Mouse (Mus musculus) left cerebral cortex, postnatal 10 days (tissue): ENCODE measurements at regions not wholly inside any gene's neighbourhood (a gene's known extent, or its start where the extent isn't known, plus 50 kb on each side); places are given as distances from the start of the nearest gene placed in this dataset.
A peak's percentile ranks its signal among the peaks of the same experiment; 100 is the strongest.

ENCODE experiments used
- DNase-seq, 2 experiments: peaks; one replicate each; pipeline ENCODE4 v3.0.0; 2021 to 2022; ENCODE audit warnings: low spot score in 2 of 2, mixed read lengths in 1 of 2; ENCODE audit errors: extremely low spot score in 1 of 2
- intact Hi-C: fragments of 180-260 bp; cut with DNase I; formaldehyde crosslinking; loops from one replicate; pipeline ENCODE4 v1.15.1; 2025

DNA sequence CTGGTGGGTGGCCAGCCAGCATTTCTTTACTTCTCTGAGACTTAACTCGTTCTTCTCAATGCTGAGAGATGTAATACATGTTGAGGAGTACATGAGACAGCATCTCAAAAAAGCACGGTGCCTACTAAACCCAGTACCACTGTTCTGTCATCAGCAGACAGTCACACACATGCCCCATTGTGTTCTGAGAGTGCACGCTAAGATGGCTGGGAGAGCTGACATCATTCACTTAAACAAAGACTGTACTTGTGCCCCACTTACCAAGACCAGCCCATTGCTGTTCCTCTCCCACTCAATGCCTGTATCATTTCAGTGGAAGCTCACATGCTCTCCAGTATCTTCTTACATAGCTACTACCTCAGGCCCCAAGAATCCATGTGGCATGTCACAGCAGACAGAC is 117.8 kb upstream of the Sox2 start:
- intact Hi-C loops = loop anchor here (2.0 kb wide), 1 partner anchor 68 kb away; no protein-coding TSS in a partner anchor
- no peak for DNase-seq

DNA sequence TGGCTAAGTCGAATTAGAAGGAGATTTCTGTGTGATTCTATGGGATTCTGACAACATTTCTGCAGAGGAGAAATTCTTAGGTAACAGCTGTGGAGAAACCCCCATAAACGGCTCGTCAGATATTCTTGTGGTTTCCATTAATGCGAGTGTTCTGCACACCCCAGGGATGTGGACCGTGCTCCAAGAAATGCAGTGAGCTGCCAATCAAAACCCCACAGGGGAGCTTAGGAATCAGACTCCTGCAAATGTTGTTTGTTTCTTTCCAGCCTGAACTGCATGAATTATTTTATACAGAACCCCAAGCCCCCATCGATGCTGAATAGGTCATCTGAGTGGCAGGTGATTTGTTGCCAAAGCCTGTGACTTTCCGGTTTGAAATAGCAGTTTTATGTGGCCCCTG is 118.4 kb upstream of the Sox2 start:
- DNase-seq = no peak

DNA sequence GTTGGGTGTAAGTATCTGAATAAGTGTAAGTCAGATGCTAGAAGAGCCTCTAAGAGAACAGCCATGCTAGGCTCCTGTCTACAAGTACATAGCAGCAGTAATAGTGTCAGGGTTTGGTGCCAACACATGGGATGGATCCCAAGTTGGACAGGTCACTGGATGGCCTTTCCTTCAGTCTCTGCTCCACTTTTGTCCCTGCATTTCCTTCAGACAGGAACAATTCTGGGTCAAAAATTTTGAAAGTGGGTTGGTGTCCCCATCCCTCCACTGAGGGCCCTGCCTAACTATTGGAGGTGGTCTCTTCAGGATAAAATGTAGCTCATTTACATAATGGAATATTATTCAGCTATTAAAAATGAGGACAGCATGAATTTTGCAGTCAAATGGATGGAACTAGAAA is 122.7 kb upstream of the Sox2 start:
- intact Hi-C loops = no loop called here
- no peak for DNase-seq

More for the DNA sequence above, 118.4 kb upstream of the Sox2 start:
- intact Hi-C loops = loop anchor here (2.0 kb wide), 1 partner anchor 69 kb away; no protein-coding TSS in a partner anchor

DNA sequence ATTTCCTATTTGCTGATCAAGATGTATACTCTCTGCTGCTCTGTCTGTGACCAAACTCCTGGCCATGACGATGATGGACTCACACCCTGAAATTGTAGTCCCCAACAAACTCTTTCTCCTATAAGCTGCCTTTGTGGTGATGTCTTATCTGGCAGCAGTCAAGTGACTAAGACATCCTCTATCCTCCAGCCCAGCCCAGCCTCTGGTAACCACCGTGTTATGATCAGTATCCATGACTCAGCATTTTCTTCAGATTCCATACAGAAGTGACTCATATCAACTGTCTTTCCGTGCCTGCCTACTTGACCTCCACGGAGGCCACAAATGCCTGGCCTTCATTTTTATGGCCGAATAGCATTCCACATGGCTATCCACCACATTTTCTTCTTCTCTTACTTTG is 124.5 kb upstream of the Sox2 start:
- intact Hi-C loops = no loop called here
- DNase-seq = no peak

DNA sequence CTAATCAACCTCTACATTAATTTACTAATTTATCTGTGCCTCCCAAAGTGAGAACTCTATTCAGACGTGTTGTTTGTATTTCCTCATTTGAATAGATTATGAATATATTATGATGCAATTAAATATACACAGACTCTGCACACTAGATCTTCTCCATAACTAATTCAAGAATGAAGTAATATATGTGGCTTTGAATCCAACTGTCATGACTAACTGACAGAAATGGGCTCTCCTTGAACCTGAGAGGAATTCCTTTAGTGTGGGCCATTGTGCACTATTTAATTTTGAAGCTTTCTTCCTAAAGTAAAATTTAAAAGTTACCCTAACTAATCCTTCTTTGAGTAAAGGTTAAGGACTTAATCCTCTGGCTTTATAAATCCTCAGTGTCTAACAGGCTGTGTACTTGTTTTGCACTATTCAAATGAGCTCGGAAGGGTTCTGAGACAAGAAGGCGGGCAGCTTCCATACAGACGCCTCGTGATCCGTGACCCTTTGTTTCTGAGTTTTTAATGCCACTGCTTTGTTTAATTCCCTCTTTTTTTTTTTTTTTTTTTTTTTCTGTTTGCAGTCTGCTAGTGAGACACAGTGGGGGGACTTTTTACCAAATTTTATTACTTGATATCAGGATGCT is 128.0 kb upstream of the Sox2 start:
- intact Hi-C loops = no loop called here
- DNase-seq = no peak

DNA sequence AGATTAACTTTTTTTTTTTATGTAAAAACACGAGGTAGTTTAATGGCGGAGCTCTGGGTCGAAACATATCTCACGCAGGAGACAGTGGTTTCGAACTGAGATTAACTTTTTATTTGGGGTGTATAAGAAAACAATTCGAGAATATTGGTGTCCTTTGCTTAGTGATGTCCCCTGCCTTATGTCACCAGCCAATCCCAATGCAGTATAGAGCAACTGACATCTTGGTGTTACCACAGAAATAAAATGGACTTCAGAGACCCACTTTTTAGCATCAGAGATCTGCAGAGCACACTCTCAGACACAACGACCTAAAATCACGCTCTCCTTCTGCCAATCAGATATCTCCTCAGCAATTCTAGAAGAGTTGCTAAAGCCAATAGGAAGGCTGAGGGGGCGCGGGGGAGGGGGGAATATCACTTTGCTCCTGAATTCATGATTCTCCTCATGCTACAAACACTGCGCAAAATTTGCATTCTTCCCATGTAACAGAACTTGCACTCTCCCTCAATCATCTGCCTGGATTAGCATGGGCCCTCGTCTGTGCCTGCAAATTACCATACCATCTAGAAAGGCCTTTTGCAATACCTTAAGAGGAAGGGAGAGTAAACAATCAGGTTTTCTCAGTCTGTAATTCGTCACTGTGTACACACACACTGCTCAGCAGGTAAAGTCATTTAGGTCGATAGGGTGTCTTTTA is 128.7 kb upstream of the Sox2 start:
- intact Hi-C loops = no loop called here
- no peak for DNase-seq

DNA sequence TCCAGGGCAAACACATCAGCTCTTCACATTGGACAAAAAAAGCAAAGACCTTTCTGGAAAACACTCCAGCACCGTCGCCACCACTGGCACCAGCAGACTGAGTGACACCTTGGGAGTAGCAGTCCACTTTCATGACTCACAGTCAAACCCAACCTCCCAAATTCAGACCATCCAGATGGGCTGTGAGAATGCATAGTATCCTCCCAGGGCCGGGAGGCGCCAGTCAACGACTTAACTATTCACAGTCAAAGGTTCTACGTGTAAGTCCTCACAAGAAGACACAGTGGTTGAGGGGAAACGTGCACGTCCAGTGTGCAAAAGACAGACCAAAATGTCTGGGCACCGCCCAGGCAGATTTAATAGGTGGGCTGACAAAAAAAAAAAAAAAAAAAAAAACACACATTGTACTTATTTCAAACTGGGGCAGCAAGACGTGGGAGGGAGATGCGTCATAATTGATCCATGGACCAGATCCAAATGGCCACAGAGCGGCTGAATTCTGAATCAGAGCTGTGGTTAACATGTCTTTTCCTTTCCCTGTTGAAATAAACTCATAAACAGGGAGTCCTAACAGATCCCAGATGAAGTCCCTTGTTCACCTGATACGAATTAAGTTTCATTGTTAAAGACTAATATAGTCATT is 137.6 kb upstream of the Sox2 start:
- intact Hi-C loops = no loop called here
- DNase-seq = no peak

DNA sequence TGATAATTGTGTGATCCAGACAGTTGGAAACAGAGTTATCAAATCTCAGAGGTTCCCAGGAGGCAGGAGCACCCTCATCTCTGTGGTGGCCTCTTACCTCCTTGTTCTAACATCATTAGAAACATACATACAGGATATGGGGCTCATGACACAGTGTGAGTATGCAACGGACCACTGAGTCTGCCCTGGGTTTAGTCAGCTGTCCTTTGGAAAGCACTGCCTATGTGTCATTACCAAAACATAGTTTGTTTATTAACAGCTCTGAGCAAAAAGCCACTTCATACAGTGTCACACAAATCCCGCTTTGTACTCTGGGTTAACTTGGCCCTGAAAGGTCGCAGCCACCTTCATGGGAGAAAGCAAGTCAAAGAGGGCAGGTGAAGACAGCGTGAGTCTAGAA is 139.5 kb upstream of the Sox2 start:
- DNase-seq = no peak
- intact Hi-C loops = no loop called here

DNA sequence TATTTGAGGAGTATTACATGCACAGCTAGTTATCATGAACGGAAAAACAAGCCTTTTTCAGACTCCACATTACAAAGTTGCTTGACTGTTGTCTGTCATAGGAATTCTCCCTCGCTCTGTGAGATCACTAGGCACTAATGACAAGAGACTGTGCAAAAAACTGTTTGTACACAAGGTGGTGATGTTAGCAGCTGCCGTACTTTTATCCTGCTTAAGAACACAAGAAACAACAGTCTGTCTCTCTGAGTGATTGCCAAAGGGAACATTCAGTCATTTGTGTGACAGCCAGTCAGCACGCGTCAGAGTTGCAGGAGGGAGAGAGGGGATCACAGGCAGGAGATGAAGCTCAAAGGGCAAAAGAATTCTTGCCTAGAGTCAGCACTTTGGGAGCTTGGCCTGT is 141.0 kb upstream of the Sox2 start:
- DNase-seq = peak in 1 of 2 experiments; percentile 7

DNA sequence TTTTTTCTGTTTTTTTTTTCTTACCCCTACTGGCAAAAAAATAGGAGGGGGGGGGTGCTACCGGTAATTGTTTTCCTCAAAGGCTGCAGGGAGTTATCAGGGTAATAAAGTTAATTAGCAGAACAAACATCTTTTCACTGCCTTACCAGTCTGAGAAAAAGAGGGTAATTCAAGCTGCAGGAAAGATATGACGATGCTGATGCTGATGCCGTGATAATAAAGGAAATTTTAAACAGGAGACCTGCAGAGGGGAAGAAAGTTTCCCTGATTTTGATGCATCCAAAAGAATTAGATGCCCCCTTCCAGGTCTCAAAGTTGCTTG is 145.7 kb upstream of the Sox2 start:
- DNase-seq = no peak
- intact Hi-C loops = no loop called here

More for the DNA sequence above, 141.0 kb upstream of the Sox2 start:
- intact Hi-C loops = no loop called here

DNA sequence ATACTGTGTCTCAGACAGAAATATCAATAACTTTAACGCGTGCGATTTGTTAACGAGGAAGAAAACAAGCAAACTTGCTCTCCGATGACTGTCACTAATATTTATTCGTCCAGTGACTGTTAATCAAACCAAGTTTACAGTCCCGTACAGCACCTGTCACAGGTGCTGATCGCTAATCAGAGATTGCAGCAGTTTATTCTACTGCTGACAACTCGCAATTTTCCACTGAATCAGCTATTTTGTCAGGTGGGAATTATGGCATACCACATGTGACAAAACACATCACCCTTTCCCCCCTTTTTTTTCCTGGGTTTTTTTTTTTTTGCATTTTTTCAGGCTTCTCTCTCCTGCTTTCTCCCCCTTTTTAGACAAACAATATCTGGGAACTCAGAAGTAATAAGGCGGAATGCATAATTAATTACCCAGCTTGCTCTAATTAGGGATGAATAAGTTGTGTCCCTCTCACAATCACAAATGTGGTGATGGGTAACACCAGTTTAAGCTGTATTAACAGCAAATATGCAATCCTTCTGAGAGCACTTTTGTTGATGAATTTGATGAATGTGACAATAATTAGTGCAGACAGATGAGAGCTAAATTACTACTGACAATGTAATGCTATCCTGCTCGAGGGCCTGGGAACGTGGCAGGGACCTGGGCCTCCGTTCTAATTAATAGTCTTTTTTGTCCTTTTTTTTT is 146.2 kb upstream of the Sox2 start:
- intact Hi-C loops = no loop called here
- no peak for DNase-seq

DNA sequence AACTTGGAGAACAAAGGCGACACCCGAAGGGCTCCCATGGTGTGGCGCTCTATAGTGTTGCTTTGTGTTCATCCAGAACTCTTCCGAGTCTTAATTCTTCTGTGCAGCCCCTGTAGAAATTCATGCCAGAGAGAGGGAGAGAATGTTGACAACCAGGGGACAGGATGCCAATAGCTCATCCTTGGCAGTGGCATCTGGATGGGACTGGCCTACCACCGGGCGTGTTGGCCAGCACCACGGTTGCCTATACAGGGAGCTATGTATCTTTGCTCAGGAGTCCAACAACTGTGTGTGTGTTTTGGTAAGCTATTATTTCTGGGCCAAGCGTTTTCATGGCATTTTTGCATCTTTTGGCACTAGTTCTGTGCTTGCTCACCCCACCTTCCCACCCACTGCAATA is 153.4 kb upstream of the Sox2 start:
- intact Hi-C loops = no loop called here
- DNase-seq = no peak

DNA sequence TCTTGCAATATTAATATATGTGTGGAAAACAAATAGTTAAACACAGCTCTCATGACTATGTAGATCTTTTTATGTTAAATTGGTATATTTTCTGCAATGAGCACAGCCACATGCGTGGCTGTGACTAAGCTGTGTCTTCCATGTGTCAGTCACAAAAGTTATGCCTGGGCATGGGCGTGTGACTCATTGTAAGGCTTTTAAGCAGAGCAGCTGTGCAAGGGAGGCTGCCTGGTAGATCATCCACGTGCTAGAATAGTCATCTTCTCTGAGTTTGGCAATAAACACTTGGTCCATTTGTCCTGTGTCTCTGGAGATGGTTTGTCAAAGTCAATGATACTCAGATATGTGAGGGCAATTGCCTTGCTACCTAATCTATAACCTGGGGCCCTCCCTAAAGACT is 154.6 kb upstream of the Sox2 start:
- DNase-seq = no peak
- intact Hi-C loops = no loop called here

DNA sequence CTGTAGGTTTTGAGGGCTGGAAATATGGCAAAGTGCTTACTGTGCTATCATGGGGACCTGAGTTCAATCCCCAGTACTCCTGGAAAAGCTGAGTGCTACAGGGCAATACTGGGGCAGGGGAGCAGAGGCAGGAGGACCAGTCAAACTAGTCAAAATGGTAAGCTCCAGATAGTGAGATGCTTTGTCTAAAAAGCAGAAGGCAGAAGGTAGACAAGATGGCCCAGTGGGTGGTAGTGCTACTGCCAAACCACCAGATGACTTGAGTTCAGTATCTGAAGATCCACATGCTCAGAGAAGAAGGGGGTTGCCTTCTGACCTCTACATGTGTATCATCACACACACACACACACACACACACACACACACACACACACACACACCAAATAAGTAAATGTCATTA is 156.3 kb upstream of the Sox2 start:
- DNase-seq = no peak
- intact Hi-C loops = no loop called here

DNA sequence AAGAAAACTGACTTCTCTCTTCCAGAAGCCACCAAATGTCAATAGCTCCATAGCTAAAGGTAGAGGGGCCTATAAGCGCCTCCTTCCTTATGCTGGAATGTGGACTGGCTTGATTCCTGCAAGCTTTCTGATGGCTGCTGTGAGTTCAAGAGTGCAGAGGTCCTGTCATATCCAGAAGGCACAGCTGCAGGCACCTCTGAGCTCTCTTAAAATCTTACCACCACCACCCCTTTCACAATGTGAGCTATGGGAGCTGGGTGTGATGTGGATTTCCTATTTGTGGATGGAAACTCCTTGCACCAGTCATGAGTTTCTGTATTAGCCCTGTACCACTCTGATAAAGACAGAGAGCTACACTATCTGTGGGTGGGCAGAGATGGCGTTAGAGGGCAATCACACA is 161.2 kb upstream of the Sox2 start:
- intact Hi-C loops = no loop called here
- no peak for DNase-seq

DNA sequence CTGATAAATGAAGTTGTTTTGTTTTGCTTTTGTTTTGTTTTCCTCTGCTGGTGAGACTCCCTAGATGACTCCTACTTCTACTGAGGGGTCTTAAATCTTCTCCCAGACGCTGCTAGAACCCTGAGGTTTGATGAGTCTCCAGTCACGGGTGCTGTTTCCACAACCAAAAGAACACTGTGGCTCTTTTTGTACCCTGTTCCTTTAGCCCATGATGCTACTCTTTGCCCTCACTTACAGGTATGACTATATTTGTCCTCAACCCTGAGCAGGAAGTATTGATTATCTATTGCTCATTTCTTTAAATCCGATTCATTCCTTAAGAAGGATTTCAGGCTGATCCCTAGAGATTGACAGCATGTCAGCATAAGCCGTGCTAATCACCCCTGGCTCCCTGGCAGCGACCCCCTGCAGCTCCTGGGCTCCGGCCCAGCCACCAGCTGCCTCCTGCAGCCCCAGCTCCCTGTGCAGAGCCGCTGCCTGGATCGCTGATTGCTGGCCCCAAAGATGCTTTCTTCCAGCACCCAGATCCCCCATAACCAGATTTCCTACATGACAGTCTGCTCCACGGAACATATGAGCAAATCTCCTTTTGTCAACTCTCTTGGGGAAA is 163.7 kb upstream of the Sox2 start:
- intact Hi-C loops = no loop called here
- DNase-seq = no peak

DNA sequence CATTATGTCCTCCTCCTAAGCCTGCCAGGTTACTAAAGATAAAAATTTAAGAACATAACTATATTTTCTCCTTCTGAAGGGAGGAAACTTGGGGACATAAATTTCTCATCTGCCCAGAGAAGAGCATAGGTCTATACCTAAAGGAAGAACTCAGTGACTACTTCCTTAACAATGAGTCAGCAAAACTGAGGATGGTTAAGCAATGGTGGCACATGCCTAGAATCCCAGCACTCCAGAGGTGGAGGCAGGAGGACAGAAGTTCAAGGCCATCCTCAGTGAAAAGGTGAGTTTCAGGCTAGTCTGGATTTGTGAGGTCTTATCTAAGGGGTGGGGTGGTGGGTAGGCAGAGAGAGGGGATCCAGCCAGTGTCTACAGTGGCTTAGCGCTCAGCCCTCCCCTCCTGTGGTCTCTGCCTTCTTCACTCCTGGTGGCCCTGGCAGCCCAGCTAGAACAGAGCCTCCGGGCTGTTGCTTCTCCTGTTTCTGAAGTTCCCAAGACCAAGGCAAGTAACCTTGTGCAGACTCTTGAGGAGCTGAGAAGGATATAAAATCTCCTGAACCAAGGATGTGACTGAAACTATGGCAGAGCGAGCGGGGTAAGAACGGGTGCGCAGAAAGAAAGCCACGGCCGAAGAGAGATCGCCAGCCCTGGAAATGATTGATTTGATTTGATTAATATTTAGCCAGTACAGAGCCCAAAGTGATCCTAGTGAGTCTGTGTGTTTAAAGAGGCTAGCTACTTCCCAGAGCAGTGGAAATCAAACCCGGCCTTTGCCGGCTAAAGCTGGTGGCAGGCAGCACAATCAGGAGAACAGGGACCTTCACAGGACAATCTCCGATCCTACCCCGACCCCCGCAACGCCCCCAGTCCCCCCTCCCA is 164.6 kb upstream of the Sox2 start:
- no peak for DNase-seq
- intact Hi-C loops = no loop called here

DNA sequence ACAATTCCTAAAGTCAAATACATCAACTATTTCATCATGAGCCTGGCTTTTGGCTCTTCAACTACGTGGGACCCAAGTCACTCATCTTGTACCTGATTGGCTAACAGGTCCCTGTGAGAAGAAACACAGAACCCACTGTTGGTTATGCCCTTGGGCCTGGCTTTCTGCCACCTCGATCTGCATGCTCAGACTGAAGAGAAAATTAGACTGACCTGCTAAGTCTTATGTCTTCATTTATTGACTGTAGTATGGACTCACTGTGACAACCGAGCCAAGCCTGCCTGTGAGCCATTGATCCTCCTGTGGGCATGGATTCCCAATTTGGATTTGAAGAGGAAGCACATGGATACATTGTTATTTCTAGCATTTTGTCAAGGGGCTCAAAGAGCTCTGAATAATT is 166.3 kb upstream of the Sox2 start:
- intact Hi-C loops = no loop called here
- no peak for DNase-seq
